Mouse (Mus musculus): ENCODE data around the gene Bbs9.

GRCm38 (mm10) chr9:22556076-22556475 is 80.6 kb downstream of the Bbs9 start:
- no peak for TF ChIP-seq POLR2A (IDR thresholded peaks at IDR 0.05; ENCODE audit: borderline replicate concordance, extremely low read depth, low read depth, low read length)
- TF ChIP-seq CTCF (IDR thresholded peaks at IDR 0.05; ENCODE audit: insufficient read depth, low read length) = no peak
